Mouse (Mus musculus): ENCODE results near the gene Cdk12. TPM values are rescaled to one million over a fixed set of nuclear protein-coding genes. Genes with fewer than 3 reads are reported as not detected.
"Not testable (repeated sequence)": the region's sequence is repeated elsewhere in the genome, so short reads cannot be mapped to it uniquely, and the experiment has no call there.

Gene Cdk12
- polyA plus RNA-seq (2012; rRNA removed), result 21.7 and 26.2 TPM in 2 replicates

GRCm38 (mm10) chr11:98202641-98203350 lies at the start of gene Cdk12:
Gene Cdk12 (plus strand): TSS chr11:98203059.
- TF ChIP-seq POLR2A (IDR thresholded peaks at IDR 0.05; ENCODE audit: borderline replicate concordance, extremely low read depth, insufficient read depth, insufficient read length, poor library complexity, severe bottlenecking) (peak; percentile 56; the same call in 1 of the 2 replicates), CTCF (IDR thresholded peaks at IDR 0.05; ENCODE audit: borderline replicate concordance, extremely low read depth, insufficient read depth, insufficient read length) (no peak)
- peak; percentile 99 for DNase-seq (ENCODE audit: low read depth)

GRCm38 (mm10) chr11:98155094-98155493 lies 47.8 kb upstream of the Cdk12 start:
- TF ChIP-seq POLR2A (IDR thresholded peaks at IDR 0.05; ENCODE audit: borderline replicate concordance, extremely low read depth, insufficient read depth, insufficient read length, poor library complexity, severe bottlenecking) (no peak), CTCF (IDR thresholded peaks at IDR 0.05; ENCODE audit: borderline replicate concordance, extremely low read depth, insufficient read depth, insufficient read length) (no peak)
- no peak for DNase-seq (ENCODE audit: low read depth)

- no peak for DNase-seq (ENCODE audit: low read depth)
- no peak for TF ChIP-seq POLR2A (IDR thresholded peaks at IDR 0.05; ENCODE audit: borderline replicate concordance, extremely low read depth, insufficient read depth, insufficient read length, poor library complexity, severe bottlenecking)
- no peak for TF ChIP-seq CTCF (IDR thresholded peaks at IDR 0.05; ENCODE audit: borderline replicate concordance, extremely low read depth, insufficient read depth, insufficient read length)
These were observed 34.5 kb upstream of the Cdk12 start for GRCm38 (mm10) chr11:98168400-98168799.

GRCm38 (mm10) chr11:98182149-98182548 lies 20.7 kb upstream of the Cdk12 start:
- DNase-seq (ENCODE audit: low read depth), result not testable (repeated sequence)

GRCm38 (mm10) chr11:98187640-98188395 lies 15.0 kb upstream of the Cdk12 start:
- TF ChIP-seq POLR2A (IDR thresholded peaks at IDR 0.05; ENCODE audit: borderline replicate concordance, extremely low read depth, insufficient read depth, insufficient read length, poor library complexity, severe bottlenecking), result no peak
- TF ChIP-seq CTCF (IDR thresholded peaks at IDR 0.05; ENCODE audit: borderline replicate concordance, extremely low read depth, insufficient read depth, insufficient read length), result no peak
- no peak for DNase-seq (ENCODE audit: low read depth)

GRCm38 (mm10) chr11:98190820-98191219 lies 12.0 kb upstream of the Cdk12 start:
- TF ChIP-seq POLR2A (IDR thresholded peaks at IDR 0.05; ENCODE audit: borderline replicate concordance, extremely low read depth, insufficient read depth, insufficient read length, poor library complexity, severe bottlenecking) (no peak), CTCF (IDR thresholded peaks at IDR 0.05; ENCODE audit: borderline replicate concordance, extremely low read depth, insufficient read depth, insufficient read length) (no peak)
- no peak for DNase-seq (ENCODE audit: low read depth)

- peak; percentile 99 for DNase-seq (ENCODE audit: low read depth)
- peak; percentile 54; the same call in 1 of the 2 replicates for TF ChIP-seq POLR2A (IDR thresholded peaks at IDR 0.05; ENCODE audit: borderline replicate concordance, extremely low read depth, insufficient read depth, insufficient read length, poor library complexity, severe bottlenecking)
- TF ChIP-seq CTCF (IDR thresholded peaks at IDR 0.05; ENCODE audit: borderline replicate concordance, extremely low read depth, insufficient read depth, insufficient read length), result no peak
These were observed 9.7 kb upstream of the Cdk12 start, which contains the start of gene Med1 for GRCm38 (mm10) chr11:98192901-98193805. Gene Med1 (minus strand): TSS chr11:98193293.

- TF ChIP-seq POLR2A (IDR thresholded peaks at IDR 0.05; ENCODE audit: borderline replicate concordance, extremely low read depth, insufficient read depth, insufficient read length, poor library complexity, severe bottlenecking), result no peak
- no peak for TF ChIP-seq CTCF (IDR thresholded peaks at IDR 0.05; ENCODE audit: borderline replicate concordance, extremely low read depth, insufficient read depth, insufficient read length)
- DNase-seq (ENCODE audit: low read depth), result peak; percentile 44
These were observed 843 bp upstream of the Cdk12 start for GRCm38 (mm10) chr11:98201791-98202640.

- no peak for DNase-seq (ENCODE audit: low read depth)
- TF ChIP-seq POLR2A (IDR thresholded peaks at IDR 0.05; ENCODE audit: borderline replicate concordance, extremely low read depth, insufficient read depth, insufficient read length, poor library complexity, severe bottlenecking), result no peak
- TF ChIP-seq CTCF (IDR thresholded peaks at IDR 0.05; ENCODE audit: borderline replicate concordance, extremely low read depth, insufficient read depth, insufficient read length), result no peak
These were observed 572 bp downstream of the Cdk12 start for GRCm38 (mm10) chr11:98203351-98203911.

- TF ChIP-seq CTCF (IDR thresholded peaks at IDR 0.05; ENCODE audit: borderline replicate concordance, extremely low read depth, insufficient read depth, insufficient read length) (no peak), POLR2A (IDR thresholded peaks at IDR 0.05; ENCODE audit: borderline replicate concordance, extremely low read depth, insufficient read depth, insufficient read length, poor library complexity, severe bottlenecking) (no peak)
- peak; percentile 22 for DNase-seq (ENCODE audit: low read depth)
These were observed 1.1 kb downstream of the Cdk12 start for GRCm38 (mm10) chr11:98203931-98204421.
